Mouse (Mus musculus) ES-E14 (cell line): ENCODE data around the gene Sncg. TPM values are rescaled to one million over a fixed set of nuclear protein-coding genes. Genes with fewer than 3 reads are reported as not detected.

Experiments
- DNase-seq: peaks from one replicate; pipeline ENCODE4 v3.0.0-alpha.2; 2013; ENCODE audit warnings: low read depth, low spot score
- H3K27ac ChIP-seq: 2 replicates; pipeline ENCODE4 v1.5.1; 2012; ENCODE audit warnings: low read depth, mild to moderate bottlenecking, low read length, moderate library complexity, mixed read lengths; ENCODE audit not compliant: poor library complexity, insufficient read depth, severe bottlenecking
- H3K36me3 ChIP-seq: 2 replicates; pipeline ENCODE4 v1.6.1; 2012; ENCODE audit warnings: mild to moderate bottlenecking, low read length, moderate library complexity, mixed read lengths; ENCODE audit not compliant: control insufficient read depth, poor library complexity, insufficient read depth, severe bottlenecking
- H3K4me1 ChIP-seq, 2 experiments: fragments of 150-350 bp in 1 of 2; sonication (generic) in 1 of 2; 2 replicates each; pipeline ENCODE4 v1.6.1; 2012; ENCODE audit warnings: low read length in 2 of 2, mild to moderate bottlenecking in 1 of 2, mixed read lengths in 1 of 2; ENCODE audit not compliant: control insufficient read depth in 2 of 2, insufficient read depth in 2 of 2, poor library complexity in 1 of 2
- H3K4me3 ChIP-seq, 2 experiments: fragments of 150-350 bp in 1 of 2; sonication (generic) in 1 of 2; 2 replicates each; pipeline ENCODE4 v1.5.1; 2012; ENCODE audit warnings: low read length in 2 of 2, low read depth in 1 of 2, mild to moderate bottlenecking in 1 of 2, mixed read lengths in 1 of 2; ENCODE audit not compliant: insufficient read depth in 1 of 2, poor library complexity in 1 of 2, severe bottlenecking in 1 of 2
- H3K9ac ChIP-seq: 2 replicates; pipeline ENCODE4 v1.6.1; 2012; ENCODE audit warnings: low read depth, mild to moderate bottlenecking, low read length, mixed read lengths; ENCODE audit not compliant: poor library complexity, insufficient read depth, severe bottlenecking
- H3K9me3 ChIP-seq: fragments of 150-350 bp; sonication (generic); 2 replicates; pipeline ENCODE4 v1.6.1; 2012; ENCODE audit warnings: low read depth, mild to moderate bottlenecking, low read length; ENCODE audit not compliant: control insufficient read depth, insufficient read depth
- CHD2 ChIP-seq: IDR thresholded peaks from 2 replicates; pipeline ENCODE4 v1.6.1; 2014; ENCODE audit warnings: mild to moderate bottlenecking, low read depth, low read length, inconsistent platforms
- HCFC1 ChIP-seq: IDR thresholded peaks from 2 replicates; pipeline ENCODE4 v1.6.1; 2012; ENCODE audit warnings: low read length, inconsistent platforms, borderline replicate concordance; ENCODE audit not compliant: insufficient read depth
- MAFK ChIP-seq: IDR thresholded peaks from 2 replicates; pipeline ENCODE4 v1.6.1; 2014; ENCODE audit warnings: mild to moderate bottlenecking, low read depth, low read length, inconsistent platforms; ENCODE audit not compliant: insufficient read depth
- ZC3H11A ChIP-seq: IDR thresholded peaks from 2 replicates; pipeline ENCODE4 v1.6.1; 2012; ENCODE audit warnings: low read depth, mild to moderate bottlenecking, inconsistent platforms, low read length, borderline replicate concordance
- ZNF384 ChIP-seq: IDR thresholded peaks from 2 replicates; pipeline ENCODE4 v1.6.1; 2012; ENCODE audit warnings: low read depth, low read length, inconsistent platforms
- in situ Hi-C, 2 experiments: fragments of 600-800 bp; cut with MboI; formaldehyde crosslinking; loops; one replicate each; pipeline ENCODE4 v1.15.1; 2025; ENCODE audit warnings: low sequenced_read_pairs in 2 of 2, inconsistent platforms in 1 of 2; ENCODE audit not compliant: unreplicated experiment in 2 of 2
- total RNA-seq: library from RNA; depleted of rRNA; stranded (reverse); fragments of 300-350 nt; gene quantifications from 2 replicates; pipeline ENCODE4 v1.2.3, GENCODE M21; 2012

Gene Sncg
- total RNA-seq, 1 experiment, result 3.9 TPM

DNA sequence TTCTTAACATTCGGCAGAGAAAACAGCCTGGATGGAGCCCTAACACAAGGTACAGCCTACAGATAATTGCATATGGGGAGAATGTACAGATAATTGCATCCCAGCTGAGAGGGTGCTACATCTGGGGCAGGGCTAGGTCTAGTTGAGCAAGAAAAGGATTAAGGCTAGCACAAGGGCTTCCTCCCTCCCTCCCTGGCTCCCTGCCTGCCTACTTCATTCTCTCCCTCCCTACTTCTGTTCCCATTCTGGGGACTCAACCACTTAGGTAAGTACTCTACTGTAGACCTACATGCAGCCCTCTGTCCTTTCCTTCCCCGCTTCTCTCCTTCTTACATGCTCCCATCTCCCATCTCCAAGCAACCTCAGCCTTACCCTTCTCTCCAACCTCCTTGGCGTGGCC lies 21.3 kb downstream of the Sncg start:
- TF ChIP-seq ZC3H11A, result no peak
- TF ChIP-seq MAFK, result no peak
- TF ChIP-seq HCFC1, result no peak
- no peak for TF ChIP-seq ZNF384
- Histone ChIP-seq H3K4me3 (peak overlapping the region in 1 of 2 experiments; percentile 42; a peak in 1 of 4 replicates), H3K27ac (peak overlapping the region; percentile 65; the same call in 1 of the 2 replicates), H3K9ac (peak overlapping the region; percentile 50; the same call in 1 of the 2 replicates), H3K36me3 (peaks cover 3% of the 10 kb centered on the region; the same call in 1 of the 2 replicates), H3K4me1 (peaks cover 15 to 53% of the 10 kb centered on the region in 2 experiments), H3K9me3 (no peaks in the 10 kb centered on the region)
- in situ Hi-C loops, result no loop called here
- no peak for DNase-seq

GRCm38 (mm10) chr14:34352523-34352922 lies 22.1 kb downstream of the Sncg start:
- Histone ChIP-seq H3K27ac (peak overlapping the region; percentile 4; the same call in 1 of the 2 replicates), H3K9ac (peak overlapping the region; percentile 49; the same call in 1 of the 2 replicates), H3K4me3 (peak overlapping the region in 1 of 2 experiments; percentile 4; a peak in 1 of 4 replicates), H3K9me3 (no peaks in the 10 kb centered on the region), H3K4me1 (peaks cover 15 to 46% of the 10 kb centered on the region in 2 experiments), H3K36me3 (peaks cover 3% of the 10 kb centered on the region; the same call in 1 of the 2 replicates)
- no peak for DNase-seq
- TF ChIP-seq MAFK (no peak), ZNF384 (no peak), CHD2 (no peak), HCFC1 (no peak), ZC3H11A (no peak)
- in situ Hi-C loops, result no loop called here

- no peak for TF ChIP-seq HCFC1
- TF ChIP-seq ZC3H11A, result no peak
- no peak for TF ChIP-seq MAFK
- no peak for TF ChIP-seq ZNF384
- no peak for TF ChIP-seq CHD2
- Histone ChIP-seq H3K9me3 (no peaks in the 10 kb centered on the region), H3K9ac (peak overlapping the region; percentile 27; the same call in 1 of the 2 replicates), H3K4me3 (no peak overlapping the region), H3K27ac (peak overlapping the region; percentile 69; the same call in 1 of the 2 replicates), H3K4me1 (peaks cover 15 to 45% of the 10 kb centered on the region in 2 experiments), H3K36me3 (peaks cover 3% of the 10 kb centered on the region; the same call in 1 of the 2 replicates)
- in situ Hi-C loops, result no loop called here
- DNase-seq, result no peak
These were observed 22.9 kb downstream of the Sncg start for GRCm38 (mm10) chr14:34351660-34352059.

DNA sequence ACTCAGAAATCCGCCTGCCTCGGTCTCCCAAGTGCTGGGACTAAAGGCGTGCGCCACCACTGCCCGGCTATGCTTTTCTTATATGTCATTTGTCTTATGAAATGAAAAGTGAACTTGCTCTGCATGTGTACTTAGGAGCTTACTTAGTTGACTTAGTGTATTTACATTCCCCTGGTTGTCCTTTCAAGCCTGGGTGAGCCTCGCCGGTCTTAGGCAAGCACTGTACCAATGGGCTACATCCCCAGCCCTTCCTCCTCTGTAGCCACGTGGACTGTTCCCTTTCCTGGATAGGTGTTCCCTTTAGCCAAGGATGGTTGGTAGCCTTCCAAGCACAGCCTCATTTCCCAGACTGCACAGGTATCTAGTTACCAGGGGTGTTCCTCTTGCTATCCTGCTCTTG lies 25.6 kb downstream of the Sncg start:
- Histone ChIP-seq H3K9me3 (no peaks in the 10 kb centered on the region), H3K36me3 (peaks cover 7% of the 10 kb centered on the region), H3K9ac (no peak overlapping the region), H3K4me3 (no peak overlapping the region), H3K27ac (peak overlapping the region; percentile 5; the same call in 1 of the 2 replicates), H3K4me1 (peaks cover 15 to 34% of the 10 kb centered on the region in 2 experiments)
- TF ChIP-seq MAFK, result no peak
- no peak for TF ChIP-seq HCFC1
- TF ChIP-seq CHD2, result no peak
- TF ChIP-seq ZNF384, result no peak
- TF ChIP-seq ZC3H11A, result no peak
- no peak for DNase-seq
- in situ Hi-C loops, result loop anchor here in 1 of 2 experiments (25.0 kb wide), 1 partner anchor 388 kb away; no protein-coding TSS in a partner anchor
